Mouse (Mus musculus): ENCODE measurements around the gene Tcf7l2.

Gene Tcf7l2

DNA sequence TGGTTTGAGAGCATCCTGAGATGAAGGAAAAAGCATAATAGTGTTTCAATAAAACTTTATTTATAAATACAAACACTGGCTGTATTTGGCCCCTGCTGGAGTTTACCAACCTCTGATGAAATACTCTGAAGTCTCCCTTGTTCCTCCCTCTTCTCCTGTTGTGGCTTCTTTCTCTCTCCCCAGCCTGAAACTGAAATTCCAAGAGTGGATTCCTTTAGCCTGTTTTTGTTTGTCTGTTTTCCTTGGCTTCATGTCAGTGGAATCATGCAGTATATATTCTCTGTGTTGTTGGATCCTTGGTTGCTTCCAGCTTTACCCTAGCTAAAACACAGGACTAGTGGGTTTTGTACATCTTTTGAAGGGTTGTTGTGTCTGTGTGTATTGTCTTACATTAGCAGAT lies 16.5 kb downstream of the Tcf7l2 start:
- no peak for DNase-seq

DNA sequence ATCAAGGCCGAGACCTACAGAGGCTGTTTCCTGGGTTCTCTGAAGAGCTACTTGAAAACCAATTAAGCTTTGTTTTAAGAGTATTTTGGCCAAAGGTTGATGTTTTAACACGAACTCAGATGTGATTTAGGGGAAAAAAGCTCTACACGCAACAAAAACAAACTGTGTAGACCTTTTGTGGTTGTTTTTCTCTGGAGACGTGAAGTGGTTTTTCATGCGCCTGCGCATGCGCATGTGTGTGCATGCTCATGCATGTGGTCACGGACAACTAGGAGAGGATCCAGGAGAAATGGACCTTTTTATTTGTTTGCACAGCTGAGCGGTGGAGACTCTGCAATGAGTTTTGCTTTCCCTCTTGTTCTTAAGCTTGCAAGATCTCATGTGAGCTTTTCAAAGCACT lies 17.4 kb downstream of the Tcf7l2 start:
- no peak for DNase-seq

DNA sequence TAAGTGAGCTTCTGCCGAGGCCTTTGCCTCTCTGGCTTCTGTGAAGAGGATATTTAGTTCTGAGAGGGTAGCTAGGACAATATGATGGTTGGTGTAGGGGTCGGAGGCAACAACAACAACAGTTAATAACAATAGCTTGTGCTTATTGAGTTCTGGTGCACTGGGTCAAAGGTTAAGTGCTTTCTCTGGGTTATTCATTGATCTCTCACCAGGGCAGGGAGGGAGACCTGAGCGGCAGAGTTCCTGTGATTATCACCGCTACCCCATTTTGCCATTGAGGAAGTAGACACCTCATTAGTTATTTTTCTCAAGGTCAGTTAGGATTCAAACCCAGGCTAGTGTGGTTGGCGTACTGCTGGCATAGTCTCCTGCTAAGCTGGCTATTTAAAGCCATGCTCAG lies 19.5 kb downstream of the Tcf7l2 start:
- DNase-seq = no peak

DNA sequence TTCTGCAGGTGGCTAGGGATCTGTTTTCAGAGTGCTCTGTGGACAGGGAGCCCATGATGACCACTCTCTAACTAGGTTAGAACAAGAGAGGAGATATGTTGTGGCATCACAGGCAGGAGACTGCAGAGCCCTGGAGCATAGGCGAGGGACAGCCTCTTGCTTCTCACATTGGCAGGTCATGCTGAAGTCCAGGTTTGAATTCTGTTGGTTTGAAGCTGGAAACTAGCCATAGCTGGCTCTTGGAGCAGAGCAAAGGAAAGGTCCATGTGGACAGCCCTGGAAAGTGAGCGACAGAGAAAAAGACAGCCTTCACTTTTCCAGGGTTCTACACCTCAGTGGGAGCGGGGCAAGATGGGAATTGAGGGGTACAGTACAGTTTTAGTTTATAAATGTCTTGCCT lies 20.6 kb downstream of the Tcf7l2 start:
- DNase-seq = no peak

DNA sequence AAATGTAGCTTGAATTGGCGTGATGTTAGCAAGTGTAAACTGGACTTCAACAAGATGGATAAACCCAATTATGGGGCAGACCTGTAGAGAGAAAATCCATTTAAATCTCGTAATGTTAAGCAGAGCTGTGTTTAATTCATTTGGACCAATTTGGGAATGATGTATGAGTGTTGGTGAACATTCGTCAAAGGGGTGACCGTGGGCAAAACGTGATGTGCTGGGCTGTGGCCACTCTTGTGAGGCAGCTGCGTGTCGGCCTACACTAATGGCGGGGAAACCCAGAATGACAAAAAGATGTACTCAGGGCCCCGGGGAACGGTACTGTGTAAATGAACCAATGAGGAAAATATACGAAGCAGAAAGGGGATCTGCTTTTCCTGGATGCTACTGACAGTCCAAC lies 24.2 kb downstream of the Tcf7l2 start:
- no peak for DNase-seq

DNA sequence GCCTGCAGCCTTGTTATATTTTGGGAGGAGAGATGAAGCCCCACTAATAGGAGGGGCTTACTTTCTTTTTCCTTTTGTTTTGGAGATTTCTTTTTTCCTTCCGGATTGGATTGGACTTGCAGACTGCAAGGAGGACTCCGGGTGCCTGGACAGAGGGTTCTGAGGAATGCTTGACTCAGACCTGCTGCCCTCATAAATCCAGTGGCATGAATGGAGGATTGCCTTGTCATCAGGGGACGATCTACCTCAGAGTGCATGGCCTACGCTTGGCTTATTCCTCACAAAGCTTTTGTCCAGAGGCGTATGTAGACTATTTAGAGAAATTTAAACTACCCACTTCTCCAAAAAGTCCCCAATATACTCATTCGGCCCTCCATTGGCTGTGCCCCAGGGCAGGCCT lies 25.5 kb downstream of the Tcf7l2 start:
- no peak for DNase-seq

DNA sequence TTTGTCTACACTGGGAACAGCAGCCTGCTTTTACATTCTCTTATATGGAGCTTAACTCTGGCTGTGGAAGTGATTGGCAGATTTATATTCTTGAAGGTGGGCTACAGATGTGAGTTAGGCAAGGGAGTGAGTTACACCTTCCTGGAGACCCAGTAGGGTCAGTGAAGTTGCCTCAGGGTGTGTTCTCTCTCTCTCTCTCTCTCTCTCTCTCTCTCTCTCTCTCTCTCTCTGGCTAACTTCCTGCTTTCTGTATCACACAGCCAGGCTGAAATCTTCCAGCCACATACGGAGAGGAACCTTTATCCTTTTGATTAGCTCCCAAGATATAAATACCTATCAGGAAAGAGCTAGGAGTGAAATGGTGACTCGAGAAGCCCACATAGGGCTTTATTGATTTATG lies 26.0 kb downstream of the Tcf7l2 start:
- DNase-seq = no peak

DNA sequence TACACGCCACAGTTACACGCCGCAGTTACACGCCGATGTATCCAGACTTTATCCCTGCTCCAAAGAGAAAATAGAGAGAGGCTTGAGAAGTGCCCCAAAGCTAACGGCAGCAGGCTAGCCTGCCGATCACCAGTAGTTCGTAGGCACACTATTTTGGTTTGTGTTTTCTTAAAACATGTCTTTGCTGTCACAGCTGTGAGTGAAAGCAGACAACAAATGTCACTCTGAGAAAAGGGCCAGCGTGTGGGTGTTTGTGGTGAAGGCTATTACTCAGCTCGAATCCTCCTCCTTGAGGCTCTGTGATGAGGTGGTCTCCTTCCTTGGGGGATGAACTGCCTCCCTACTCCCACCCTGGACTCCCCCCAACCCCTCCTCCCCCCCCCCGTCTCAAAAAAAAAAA lies 26.6 kb downstream of the Tcf7l2 start:
- no peak for DNase-seq

DNA sequence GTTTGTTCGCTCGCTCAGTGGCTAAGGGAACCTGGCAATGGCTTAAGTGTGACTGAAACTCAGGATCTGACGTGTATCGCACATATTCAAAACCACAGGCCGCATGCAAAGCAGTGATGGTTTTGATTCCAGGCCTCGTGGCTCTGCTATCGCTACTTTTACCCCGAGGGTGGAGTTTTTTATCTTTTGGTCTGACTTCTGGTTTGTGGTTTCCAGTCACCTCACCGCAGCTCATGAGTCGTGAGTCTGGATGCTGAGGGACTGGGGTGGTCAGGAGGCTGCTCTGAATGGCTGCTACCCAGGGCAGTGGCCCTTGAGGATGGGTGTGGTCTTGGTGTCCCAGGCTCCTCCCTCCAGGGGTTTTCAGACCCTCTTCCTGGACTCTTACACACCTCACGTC lies 27.3 kb downstream of the Tcf7l2 start:
- DNase-seq = no peak

DNA sequence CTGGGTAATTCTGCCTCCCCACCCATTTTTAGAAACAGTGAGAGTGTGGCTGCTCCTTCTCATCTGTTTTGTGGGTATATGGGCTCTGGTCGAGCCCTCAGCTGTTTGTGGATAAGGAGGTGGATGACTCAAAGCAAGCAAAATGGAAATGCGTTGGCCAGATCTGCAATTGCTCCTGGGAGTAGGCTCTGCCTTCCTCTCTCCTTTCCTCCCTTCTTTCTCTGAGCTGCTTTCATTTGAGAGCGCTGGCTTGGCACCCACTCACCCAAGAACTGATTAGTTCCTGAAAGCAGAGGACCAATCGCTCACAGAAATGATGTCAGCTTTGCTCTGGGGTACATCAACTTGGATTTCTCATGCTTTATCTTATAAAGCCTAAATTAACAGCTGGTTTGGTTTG lies 32.7 kb downstream of the Tcf7l2 start:
- DNase-seq = no peak

DNA sequence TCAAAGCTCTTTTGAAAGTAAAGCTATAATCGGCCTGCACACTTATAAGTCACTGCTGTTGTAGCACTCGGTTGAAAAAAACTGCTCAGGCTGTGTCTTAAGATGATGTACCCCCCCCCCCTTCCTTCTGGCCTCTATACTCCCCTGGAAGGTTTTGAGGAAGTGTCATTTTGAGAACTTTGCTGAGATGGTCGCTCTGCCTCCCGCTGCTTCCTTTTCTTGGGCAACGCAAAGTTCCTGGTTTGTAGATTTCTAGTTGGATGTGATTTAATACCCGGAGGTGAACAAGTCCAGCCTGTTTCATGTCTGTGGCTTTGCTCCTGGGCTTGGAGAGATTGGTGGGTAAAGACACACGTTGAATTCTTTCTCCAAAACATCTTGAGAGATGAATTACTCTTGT lies 33.2 kb downstream of the Tcf7l2 start:
- DNase-seq = no peak

DNA sequence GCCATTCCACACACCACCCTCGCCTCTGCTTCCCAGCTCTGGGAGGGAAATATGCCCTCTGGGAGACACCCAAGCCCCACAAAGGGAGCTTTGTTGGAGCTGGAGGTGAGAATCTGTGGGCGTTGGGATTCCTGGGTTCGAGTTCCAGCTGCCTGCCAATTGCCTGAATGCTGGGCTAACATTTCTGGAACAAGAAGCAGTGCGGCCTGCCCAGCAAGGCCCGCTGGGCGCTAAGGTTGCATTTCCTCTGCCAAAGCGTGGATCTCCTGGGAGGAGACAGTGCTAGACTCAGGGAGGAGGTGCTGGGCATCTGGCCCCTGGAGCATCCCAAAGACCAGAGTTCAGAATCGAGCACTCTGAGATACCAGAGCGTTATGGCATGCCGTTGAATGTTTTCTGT lies 38.3 kb downstream of the Tcf7l2 start:
- no peak for DNase-seq

DNA sequence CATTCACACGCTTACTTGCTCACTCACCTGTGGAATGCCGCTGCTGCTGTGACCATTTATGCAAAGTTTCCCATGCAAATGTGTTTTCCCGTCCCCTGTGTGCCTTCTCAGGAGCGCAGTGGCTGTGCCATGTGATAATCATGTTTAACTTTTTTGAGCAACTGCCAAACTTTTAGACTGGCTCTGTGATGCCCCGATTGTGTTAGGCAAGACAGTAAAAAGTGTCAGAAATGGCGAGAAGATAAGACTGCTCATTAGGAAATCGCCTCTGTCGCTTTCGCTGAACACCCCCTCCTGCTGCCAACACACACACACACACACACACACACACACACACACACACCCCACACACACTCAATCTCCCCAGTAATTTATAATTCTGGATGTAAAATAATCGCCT lies 39.5 kb downstream of the Tcf7l2 start:
- DNase-seq = no peak

DNA sequence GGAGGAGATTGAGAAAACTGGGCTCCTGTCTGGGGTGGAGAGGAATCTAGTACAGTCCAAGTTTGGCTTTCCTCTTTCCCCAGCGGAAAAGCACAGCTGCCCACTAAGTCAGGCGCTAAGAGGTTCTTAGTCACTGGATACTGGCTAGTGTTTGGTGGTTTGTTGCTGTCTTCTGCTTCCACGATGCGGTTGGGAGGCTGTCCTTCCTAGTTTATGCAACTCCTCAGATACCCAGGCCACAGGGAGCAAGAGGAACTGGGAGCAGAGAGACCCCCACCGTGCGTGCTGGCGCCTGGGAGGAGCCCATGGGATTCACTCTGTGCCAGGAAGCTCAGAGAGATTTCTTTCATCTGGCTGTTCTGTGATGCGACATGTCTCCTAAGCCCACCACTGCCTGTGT lies 40.1 kb downstream of the Tcf7l2 start:
- peak; percentile 30 for DNase-seq

DNA sequence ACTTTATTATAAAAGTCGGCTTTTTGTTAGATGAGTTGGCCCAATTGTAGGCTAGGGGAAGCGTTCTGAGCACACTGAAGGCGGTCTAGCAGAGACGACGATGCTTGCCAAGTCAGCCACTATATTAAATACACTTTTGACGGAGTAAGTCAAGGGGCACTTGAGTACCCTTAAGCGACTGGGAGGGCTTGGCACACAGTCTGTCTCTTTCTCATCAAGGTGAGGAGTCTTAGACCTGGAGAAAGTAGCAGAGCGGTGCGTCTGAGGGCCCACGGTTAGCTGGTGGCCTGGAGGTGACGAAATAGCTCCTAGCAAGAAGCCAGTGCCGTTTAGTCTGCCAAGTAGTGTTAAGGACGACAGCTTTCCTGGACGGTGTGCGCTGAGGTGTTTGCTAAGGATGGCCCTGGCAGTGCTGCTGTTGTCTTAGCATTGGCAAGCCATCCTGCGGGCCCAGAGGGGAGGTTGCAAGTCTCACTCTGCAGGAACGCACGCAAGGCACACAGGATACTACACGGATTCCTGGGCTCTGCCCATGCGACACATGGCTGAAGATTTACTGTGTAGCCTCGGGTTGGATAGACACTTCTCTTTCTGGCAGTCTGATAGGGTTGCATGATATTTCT lies 43.3 kb downstream of the Tcf7l2 start:
- DNase-seq = peak; percentile 59

DNA sequence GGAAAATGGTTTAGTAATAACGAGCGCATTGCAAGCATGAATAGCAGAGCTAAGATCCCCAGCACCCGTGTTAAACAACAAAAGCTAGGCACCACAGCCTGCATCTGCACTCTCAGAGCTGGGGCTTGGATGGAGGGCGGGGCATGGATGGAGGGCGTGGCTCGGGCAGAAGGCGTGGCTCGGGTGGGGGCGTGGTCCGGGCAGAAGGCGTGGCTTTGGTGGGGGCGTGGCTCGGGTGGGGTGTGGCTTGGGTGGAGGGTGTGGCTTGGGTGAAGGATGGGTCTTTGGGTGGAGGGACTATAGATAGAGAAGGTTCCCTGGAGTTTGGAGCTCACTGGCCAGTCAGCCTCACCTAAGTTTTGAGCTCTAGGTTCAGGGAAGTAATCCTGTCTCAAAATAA lies 45.8 kb downstream of the Tcf7l2 start:
- no peak for DNase-seq

DNA sequence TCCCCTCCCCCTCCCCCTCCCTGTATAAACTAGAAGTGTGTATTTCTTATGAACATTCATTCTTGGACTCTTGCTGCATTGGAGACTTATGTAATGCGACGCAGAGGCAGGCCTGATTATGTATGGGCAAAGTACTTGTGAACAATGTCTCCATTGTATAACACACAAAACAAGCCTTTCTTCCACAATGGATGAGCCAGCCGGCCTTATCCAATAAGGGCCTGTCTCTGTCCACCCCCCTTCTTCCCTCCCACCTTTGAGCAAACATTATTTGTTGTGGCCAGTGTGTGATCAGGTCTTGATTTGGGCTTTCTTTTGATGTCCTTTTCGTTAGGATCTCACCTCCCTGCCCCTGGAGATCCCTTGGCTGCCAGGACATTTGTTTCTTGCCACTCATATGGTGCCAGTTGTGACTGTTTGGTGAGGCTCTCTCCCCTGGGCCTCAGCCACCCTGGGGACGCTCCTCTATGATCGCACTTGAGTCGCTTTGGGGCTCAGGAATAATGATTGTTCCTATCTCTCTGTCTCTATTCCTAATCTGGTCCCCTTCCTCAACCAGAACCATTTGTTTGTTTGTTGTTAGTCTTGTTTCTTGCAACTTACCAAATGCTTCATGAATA lies 46.8 kb downstream of the Tcf7l2 start:
- no peak for DNase-seq

DNA sequence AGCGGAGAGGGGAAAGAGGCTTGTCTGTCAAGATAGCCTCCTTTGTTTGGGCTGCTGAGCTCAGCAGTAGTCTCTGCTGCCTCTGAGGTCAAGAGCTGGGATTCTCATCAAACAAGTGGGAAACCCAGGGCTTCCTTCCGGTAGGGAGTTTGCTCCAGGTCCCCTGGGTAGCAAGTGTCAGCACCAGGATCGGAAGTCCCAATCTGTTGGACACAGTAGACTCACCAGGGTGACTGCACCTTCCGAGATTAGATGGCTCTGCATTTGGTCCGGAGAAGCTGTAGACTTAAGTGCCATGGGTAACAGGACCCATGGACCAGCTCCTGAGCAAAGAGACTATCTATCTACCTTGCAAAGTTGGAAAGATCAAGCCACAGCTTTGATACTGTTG lies 47.3 kb downstream of the Tcf7l2 start:
- DNase-seq = no peak

DNA sequence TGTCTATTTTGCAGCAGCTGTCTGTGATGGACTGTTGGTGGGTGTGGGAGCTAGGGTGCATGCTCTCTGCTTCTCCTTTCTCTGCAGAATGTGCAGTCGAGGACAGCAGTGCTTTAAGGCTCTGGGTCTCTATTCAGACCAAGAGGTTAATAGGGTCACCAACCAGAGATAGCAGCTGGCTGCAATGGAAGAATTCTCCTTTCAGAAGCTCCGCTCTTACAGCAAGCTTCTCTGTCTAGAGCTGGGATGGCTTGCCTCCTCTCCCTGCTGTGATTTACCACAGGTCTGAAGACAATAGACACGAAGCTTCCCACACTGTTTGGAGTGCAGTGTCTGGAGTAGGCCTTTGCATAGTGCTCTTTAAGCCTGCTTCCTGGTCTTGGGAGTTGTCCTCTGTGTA lies 48.2 kb downstream of the Tcf7l2 start:
- DNase-seq = no peak

DNA sequence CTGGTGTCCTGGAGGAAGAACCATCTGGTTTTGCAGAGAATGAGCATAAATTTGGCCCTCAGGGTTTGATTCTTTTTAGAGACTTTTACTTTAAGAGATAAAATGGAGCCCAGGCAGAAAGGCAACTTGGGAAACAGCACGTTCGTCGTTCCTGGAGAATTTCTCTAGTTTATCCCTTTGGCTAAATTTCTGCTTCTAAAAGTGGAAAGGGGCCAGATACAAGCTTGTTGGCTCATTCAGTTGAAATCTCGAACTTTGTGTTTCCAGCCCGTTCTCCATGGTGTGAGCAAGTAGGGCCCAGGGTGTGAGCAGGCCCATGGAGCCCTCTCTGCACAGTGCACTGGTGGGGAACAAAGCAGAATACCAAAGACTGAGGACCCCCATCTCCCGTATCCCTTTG lies 49.7 kb downstream of the Tcf7l2 start:
- peak; percentile 43 for DNase-seq

DNA sequence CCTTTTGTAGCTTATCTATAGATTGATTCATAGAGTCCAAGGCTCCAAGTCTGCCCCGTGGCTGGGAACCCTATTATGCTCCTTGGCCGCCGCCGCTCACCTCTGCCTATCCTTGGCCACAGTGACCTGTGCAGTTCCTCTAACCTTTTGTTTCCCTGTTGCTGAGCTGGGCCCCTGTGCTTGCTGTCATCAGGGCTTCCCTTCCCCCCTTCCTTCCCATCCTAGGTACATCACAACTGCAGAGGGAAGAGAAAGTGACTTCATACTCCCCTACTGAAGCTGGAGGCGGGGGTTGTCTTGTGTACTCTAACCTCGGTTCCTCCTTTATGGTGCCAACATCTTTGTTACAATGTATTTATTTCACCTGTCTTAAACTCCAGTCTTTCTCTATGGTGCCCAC lies 50.3 kb downstream of the Tcf7l2 start:
- DNase-seq = no peak

DNA sequence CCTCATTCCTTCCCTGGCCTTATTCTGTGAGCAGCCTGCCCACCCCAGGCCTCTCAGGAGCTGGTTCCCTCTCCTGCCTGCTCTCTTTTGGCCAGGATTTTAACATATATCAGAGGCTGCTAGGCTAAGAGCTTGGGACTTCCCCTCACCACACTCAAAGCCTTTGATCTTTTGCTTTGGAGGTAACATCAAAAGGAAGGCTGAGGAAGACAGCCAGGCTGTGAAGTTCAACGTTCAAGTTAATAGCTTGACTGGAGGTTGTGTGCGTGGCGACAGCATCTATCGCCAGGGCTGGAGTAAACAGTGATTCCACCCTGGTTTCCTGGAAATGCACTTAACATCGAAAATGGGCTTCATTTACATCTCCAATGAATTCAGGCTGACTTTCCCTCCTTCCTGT lies 51.0 kb downstream of the Tcf7l2 start:
- DNase-seq = no peak

DNA sequence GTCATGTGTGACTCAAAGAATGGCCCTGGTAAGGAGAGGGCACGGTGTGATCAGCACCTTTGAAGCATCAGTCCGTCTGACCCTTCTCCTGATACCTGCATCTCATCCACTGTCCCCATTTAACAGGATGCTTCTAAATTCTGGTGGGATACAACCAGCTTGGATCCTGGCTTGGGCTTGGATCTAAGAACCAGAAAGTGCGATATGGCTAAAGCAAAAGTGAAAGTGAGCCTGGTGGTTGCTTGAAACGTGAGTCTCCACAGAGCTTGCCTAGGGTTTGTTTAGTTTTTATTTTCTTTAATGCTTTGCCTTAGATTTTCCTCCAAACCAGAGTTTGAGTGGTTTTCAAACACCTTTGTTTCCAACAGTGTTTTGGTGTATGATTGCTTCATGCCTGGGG lies 51.4 kb downstream of the Tcf7l2 start:
- no peak for DNase-seq

DNA sequence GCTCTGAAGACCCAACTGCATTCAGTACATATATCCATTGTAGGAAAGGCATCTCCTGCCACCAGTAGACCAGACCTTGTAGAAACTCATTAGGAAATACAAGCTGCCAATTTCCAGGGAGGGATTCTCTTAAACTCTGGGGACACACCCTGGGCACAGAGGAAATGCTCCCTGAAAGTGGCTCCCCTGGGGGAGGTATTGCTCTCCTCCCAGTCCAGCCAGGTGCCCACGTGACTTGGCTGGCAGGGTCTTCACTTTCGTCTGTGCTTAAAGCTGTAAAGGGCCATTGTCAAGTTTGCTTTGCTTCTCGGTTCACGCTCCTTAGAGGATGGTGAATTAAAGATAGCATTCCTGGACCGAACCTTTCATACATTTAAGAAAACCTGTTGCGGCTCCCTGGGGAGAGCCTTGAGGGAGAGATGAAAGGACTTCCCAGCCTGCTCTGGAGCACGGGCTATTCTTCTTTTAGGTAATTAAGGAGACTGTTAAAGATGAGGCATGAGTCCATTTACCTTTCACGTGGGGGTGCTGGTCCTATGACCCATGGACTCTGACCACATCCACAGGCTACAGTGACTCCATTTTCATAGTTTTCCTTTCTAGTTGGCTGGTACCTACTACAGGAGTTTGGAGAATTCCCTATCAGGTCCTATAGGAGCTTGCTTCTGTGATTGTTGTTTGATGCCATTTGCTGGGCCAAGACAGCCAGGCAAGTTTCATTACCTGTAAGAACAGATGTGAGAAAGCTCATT lies 52.8 kb downstream of the Tcf7l2 start:
- no peak for DNase-seq

DNA sequence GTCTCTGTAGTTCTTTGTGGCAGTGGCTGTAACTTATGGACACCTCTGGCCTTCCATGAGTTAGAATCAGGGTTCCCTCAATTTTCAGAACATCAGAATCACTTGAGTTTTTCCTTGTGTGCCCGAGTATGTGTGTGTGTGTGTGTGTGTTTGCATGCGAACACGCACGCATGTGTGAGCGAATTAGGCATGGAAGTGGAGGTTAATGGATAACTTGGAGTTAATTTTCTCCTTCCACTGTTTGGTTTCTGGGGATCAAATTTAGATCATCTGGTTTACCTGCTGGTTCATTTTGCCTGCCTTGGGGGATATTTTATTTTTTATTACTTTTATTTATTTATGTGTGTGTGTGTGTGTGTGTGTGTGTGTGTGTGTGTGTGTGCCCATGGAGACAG lies 53.3 kb downstream of the Tcf7l2 start:
- DNase-seq = no peak

Measured in lung, postnatal 10 days (tissue).